Mouse (Mus musculus): ENCODE data around the gene Tnf. TPM values are rescaled to one million over a fixed set of nuclear protein-coding genes. Genes with fewer than 3 reads are reported as not detected.

Gene Tnf
- polyA plus RNA-seq, 1 experiment from 2014 or later: not detected

DNA sequence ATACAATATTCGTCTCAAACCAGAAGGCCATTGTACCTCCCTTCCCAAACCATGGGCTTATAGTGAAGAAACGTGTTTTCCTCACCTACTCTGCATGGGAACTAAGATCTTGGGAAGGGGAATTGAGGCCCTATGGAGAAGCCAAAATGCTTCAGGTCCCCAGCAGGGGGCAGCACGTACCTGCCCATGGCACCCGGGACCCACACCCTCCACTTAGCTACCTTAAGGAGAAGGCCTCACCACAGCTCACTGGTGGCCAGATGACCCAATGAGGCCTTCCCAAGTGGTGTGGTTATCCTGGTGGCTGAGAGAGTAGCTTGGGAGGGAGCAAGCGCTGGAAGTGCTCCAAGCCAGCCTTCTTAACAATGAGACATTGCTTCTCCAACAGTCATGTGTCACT, 23.3 kb downstream of the Tnf start:
- no peaks in the 10 kb centered on the region for H3K27me3 ChIP-seq (replicated peaks)
- peak; percentile 83 for ATAC-seq
- no peak overlapping the region for H3K4me3 ChIP-seq (replicated peaks)
- H3K4me2 ChIP-seq (replicated peaks): no peak overlapping the region
- WGBS: 15% methylated on average over 5 of the region's 5 CpGs
- no peak overlapping the region for H3K27ac ChIP-seq
- H3K4me1 ChIP-seq (replicated peaks): 0 out of 2 replicates have a peak, but pooled peaks cover 2% of the 10 kb centered on the region
- no peaks in the 10 kb centered on the region for H3K36me3 ChIP-seq
- no peaks in the 10 kb centered on the region for H3K9me3 ChIP-seq
- no peak overlapping the region for H3K9ac ChIP-seq

DNA sequence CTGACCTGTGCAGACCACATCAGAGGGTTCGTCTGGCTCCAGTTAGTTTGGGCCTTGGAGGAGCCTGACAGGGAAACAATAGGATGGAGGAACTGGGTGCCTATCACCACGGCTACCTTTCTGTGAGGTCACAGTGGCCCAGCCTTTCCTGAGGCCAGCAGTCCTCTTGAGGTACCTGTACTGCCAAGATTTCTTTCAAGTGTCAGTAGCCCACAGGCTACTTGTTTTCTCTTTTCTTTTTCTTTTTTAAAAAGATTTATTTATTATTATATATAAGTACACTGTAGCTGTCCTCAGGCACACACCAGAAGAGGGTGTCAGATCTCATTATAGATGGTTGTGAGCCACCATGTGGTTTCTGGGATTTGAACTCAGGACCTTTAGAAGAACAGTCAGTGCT, 25.8 kb downstream of the Tnf start, which contains the start of gene Aif1:
TSS of gene Aif1 (minus strand) at position 101 of the 400 bp plus-strand sequence.
- Histone ChIP-seq H3K9me3 (no peaks in the 10 kb centered on the region), H3K4me3 (replicated peaks) (no peak within 1 kb of the TSS), H3K9ac (no peak within 1 kb of the TSS), H3K27me3 (replicated peaks) (no peaks in the 10 kb centered on the region), H3K27ac (no peak within 1 kb of the TSS), H3K4me1 (replicated peaks) (0 out of 2 replicates have a peak, but pooled peaks cover 2% of the 10 kb centered on the region), H3K36me3 (no peaks in the 10 kb centered on the region), H3K4me2 (replicated peaks) (no peak within 1 kb of the TSS)
- ATAC-seq: no peak
- WGBS: 55% methylated on average over 2 of the region's 2 CpGs

DNA sequence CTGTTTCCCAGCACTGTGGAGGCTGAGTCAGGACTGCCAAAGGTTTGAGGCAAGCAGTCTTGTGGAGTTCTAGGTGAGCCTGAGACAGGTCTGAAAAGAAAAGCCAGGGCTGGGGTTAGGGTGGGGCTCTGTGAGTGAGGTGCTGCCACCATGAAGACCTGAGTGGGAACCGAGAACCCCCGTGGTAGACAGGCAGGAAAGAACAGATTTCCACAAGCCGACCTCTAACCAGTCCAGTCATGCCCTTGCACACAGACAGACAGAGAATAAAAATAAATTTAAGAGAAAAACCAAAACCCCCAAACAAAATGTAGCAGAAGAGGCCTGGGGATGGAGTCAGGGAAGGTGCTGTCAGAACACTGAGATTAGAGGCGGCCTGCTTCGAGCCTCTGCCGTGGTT, 26.4 kb downstream of the Tnf start:
- H3K9me3 ChIP-seq: no peaks in the 10 kb centered on the region
- 0 out of 2 replicates have a peak, but pooled peaks cover 2% of the 10 kb centered on the region for H3K4me1 ChIP-seq (replicated peaks)
- H3K9ac ChIP-seq: no peak overlapping the region
- WGBS: 76% methylated on average over 6 of the region's 6 CpGs
- no peak overlapping the region for H3K4me3 ChIP-seq (replicated peaks)
- H3K4me2 ChIP-seq (replicated peaks): no peak overlapping the region
- no peak for ATAC-seq
- no peak overlapping the region for H3K27ac ChIP-seq
- no peaks in the 10 kb centered on the region for H3K36me3 ChIP-seq
- H3K27me3 ChIP-seq (replicated peaks): no peaks in the 10 kb centered on the region

DNA sequence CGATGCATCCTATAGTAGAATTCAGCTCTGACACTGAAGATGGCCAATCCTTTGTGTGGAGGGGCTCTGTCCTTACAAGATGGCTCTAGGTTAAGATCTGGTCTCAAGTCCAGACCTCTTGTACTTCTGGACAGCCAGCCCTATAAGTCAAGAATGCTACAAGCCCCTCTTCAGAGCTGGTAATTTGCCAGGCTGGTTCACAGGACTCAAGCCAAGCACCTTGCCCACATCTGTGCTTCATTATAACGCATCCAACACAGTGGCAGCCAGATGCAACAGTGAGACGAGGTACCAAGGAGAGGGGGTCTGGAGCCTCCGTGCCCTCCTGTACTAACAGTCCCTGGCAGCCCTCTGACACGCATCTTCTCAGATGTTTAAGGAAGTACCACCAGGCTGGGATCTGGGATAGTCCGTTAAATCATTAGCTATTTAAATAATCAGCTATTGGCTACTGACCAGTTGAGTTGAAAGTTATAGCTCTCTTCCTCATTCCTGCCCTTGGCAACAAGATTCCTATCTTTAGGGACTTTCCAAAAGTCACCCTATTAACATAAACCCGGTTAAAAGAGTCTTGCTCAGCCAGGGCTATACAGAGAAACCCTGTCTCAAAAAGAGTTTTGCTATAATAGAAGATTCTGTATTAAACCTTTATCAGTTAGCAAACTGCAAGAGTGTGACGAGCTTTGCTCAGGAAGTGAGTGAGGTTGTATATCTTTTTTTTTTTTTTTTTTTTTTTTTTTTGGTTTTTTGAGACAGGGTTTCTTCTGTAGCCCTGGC, 27.4 kb downstream of the Tnf start:
- H3K9ac ChIP-seq: no peak overlapping the region

DNA sequence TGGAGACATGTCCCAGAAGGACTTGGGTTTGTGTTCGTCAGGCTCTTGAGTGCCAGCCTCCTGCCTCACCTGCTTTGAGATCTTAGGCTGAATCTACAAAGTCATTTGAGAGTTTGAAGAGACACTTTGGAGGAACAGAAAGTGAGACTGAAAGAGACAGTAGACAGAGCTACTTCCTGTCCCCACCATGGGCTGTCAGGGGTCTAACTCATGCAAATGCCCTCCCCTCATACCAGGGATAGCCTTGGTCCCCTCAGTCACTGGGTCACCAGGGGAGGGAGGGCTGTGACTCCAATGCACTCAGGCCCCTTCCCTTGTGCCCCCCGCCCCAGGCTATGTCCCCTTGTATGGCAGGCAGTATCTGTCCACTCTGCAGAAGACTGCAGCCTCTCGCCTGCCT, 28.5 kb downstream of the Tnf start:
- Histone ChIP-seq H3K36me3 (no peaks in the 10 kb centered on the region), H3K4me2 (replicated peaks) (no peak overlapping the region), H3K27ac (no peak overlapping the region), H3K4me3 (replicated peaks) (no peak overlapping the region), H3K9ac (no peak overlapping the region), H3K4me1 (replicated peaks) (0 out of 2 replicates have a peak, but pooled peaks cover 2% of the 10 kb centered on the region), H3K9me3 (no peaks in the 10 kb centered on the region), H3K27me3 (replicated peaks) (no peaks in the 10 kb centered on the region)
- WGBS: 77% methylated on average over 3 of the region's 3 CpGs
- ATAC-seq: no peak

More for the DNA sequence above, 27.4 kb downstream of the Tnf start:
- Histone ChIP-seq H3K9me3 (no peaks in the 10 kb centered on the region), H3K4me2 (replicated peaks) (no peak overlapping the region), H3K36me3 (no peaks in the 10 kb centered on the region), H3K4me1 (replicated peaks) (0 out of 2 replicates have a peak, but pooled peaks cover 2% of the 10 kb centered on the region), H3K4me3 (replicated peaks) (no peak overlapping the region), H3K27me3 (replicated peaks) (no peaks in the 10 kb centered on the region), H3K27ac (no peak overlapping the region)
- ATAC-seq: no peak
- 56% methylated on average over 8 of the region's 8 CpGs for WGBS

DNA sequence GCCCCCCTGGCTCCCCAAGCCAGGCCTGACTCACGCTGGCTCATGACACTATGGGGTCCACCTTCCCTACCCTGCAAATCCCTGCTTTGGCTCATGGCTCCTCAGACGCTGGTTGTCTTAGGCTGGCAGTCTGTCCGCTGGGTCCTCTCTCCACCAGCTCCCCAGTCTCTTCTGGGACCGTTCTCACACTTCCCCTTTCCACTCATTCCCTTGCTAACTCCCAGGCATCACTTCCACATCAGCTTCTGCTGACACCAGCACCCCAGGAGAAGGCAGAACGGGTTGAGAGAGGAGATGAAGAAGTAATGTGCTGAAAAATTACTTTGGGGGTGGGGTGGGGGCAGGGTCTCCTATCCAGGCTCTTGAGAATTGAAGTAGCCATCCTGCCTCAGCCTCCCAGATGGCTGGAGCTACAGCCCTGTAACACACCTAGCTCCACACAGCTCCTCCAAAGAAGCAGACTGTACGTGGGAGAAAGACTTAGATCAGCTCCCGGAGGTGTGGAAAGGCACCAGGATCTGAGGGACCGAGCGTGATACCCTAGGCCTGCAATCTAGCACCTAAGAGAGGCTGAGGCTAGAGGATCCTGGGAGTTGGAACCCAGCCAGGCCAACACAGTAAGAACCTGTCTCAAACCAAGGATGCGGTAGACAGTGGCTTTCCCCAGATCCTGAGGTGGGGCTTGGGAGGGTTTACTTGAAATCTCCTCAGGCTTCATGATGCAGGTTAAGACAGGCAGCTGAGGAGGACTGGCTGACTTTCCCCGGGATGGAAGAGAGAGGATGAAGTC, 29.2 kb downstream of the Tnf start:
- ATAC-seq: no peak
- Histone ChIP-seq H3K27me3 (replicated peaks) (no peaks in the 10 kb centered on the region), H3K36me3 (no peaks in the 10 kb centered on the region), H3K4me2 (replicated peaks) (no peak overlapping the region), H3K9me3 (no peaks in the 10 kb centered on the region), H3K4me1 (replicated peaks) (0 out of 2 replicates have a peak, but pooled peaks cover 2% of the 10 kb centered on the region), H3K9ac (no peak overlapping the region), H3K4me3 (replicated peaks) (no peak overlapping the region), H3K27ac (no peak overlapping the region)
- 67% methylated on average over 11 of the region's 11 CpGs for WGBS

DNA sequence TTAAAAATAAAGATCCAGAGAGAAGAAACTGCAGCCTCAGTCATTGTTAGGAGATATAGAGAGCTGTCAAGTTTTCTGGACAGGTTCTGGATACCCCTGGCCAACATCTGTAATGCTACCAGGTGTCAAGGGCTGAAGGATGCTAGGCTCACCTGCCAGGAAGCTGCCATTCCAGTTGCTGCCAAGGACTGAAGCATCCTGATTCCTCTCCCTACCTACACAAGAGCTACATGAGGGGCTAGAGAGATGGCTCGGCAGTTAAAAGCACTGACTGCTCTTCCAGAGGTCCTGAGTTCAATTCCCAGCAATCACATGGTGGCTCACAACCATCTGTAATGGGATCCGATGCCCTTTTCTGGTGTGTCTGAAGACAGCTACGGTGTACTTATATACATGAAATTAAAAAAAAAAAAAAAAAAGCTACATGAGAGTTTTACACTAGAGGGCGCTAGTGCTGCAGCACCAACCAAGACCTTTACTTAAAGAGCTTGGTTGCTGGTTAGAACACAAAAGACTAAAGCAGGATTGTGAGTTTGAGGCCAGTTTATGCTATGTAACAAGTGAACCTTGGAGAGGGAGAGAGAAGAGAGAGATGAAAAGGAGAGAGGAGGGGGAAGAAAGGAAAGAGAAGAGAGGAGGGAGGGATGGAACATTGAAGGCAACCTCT, 33.1 kb downstream of the Tnf start:
- Histone ChIP-seq H3K4me2 (replicated peaks) (no peak overlapping the region), H3K36me3 (no peaks in the 10 kb centered on the region), H3K27ac (no peak overlapping the region), H3K9ac (no peak overlapping the region), H3K4me3 (replicated peaks) (no peak overlapping the region), H3K9me3 (no peaks in the 10 kb centered on the region), H3K4me1 (replicated peaks) (peaks cover 7% of the 10 kb centered on the region), H3K27me3 (replicated peaks) (no peaks in the 10 kb centered on the region)
- no peak for ATAC-seq
- 25% methylated on average over 4 of the region's 4 CpGs for WGBS

DNA sequence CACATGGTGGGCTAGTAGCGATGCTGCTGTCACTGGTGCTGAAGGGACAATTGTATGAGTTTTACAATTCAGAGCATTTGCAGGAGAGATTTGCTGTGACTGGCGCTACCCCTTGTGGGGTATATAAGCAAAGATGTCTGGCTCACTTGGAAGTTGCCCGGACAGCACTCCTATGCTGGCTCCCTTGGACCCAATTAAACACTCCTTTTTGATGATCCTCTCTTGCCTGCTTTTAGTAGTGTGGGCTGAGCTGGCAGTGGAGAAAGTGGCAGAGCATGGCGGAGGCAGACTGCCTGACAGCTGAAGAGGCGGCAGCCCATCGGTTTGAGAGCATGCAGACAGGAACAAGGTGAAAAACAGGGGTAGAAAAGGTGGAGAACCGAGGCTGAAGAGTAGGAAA, 34.0 kb downstream of the Tnf start:
- whole genome bisulfite sequencing: 89% methylated on average over 7 of the region's 7 CpGs
- H3K4me3 ChIP-seq (replicated peaks): no peak overlapping the region
- H3K9ac ChIP-seq: no peak overlapping the region
- H3K27me3 ChIP-seq (replicated peaks): no peaks in the 10 kb centered on the region
- no peak for ATAC-seq
- no peaks in the 10 kb centered on the region for H3K36me3 ChIP-seq
- H3K4me2 ChIP-seq (replicated peaks): no peak overlapping the region
- H3K27ac ChIP-seq: no peak overlapping the region
- H3K4me1 ChIP-seq (replicated peaks): peaks cover 9% of the 10 kb centered on the region
- H3K9me3 ChIP-seq: no peaks in the 10 kb centered on the region

DNA sequence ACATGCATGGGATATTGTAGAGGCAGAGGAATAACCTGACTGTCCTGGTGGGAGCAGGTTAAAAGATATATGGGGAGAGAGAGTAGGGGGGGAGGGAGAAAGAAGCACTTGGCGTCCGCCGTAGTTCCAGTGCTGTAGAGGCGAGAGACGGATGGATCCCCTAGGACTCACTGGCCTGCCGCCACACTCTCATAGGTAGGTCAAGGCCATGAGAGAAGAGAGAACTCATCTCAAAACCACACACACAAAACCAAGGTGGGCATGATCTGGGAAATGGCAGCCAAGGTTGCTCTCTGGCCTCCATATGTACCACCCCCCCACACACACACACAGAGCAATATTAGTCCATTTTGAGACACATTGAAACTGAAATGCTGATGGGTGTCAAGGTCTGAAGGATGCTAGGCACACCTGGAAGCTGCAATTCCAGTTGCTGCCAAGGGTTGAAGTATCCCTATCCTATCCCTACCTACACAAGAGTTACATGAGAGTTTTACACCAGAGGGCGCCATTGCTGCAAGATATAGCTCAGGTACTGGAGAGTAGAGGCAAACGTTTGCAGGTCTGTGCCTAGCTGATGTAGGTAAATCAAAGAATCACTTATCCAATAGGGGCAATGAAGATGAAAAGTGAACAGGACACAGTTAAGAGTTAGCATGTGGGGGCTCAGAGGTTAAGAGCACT, 35.3 kb downstream of the Tnf start:
- ATAC-seq: no peak
- 64% methylated on average over 8 of the region's 8 CpGs for WGBS
- Histone ChIP-seq H3K27ac (no peak overlapping the region), H3K9me3 (no peaks in the 10 kb centered on the region), H3K9ac (no peak overlapping the region), H3K4me1 (replicated peaks) (peaks cover 18% of the 10 kb centered on the region), H3K36me3 (peaks cover 7% of the 10 kb centered on the region), H3K4me3 (replicated peaks) (no peak overlapping the region; the same call in 1 of the 2 replicates), H3K27me3 (replicated peaks) (no peaks in the 10 kb centered on the region), H3K4me2 (replicated peaks) (peak overlapping the region; percentile 50)

DNA sequence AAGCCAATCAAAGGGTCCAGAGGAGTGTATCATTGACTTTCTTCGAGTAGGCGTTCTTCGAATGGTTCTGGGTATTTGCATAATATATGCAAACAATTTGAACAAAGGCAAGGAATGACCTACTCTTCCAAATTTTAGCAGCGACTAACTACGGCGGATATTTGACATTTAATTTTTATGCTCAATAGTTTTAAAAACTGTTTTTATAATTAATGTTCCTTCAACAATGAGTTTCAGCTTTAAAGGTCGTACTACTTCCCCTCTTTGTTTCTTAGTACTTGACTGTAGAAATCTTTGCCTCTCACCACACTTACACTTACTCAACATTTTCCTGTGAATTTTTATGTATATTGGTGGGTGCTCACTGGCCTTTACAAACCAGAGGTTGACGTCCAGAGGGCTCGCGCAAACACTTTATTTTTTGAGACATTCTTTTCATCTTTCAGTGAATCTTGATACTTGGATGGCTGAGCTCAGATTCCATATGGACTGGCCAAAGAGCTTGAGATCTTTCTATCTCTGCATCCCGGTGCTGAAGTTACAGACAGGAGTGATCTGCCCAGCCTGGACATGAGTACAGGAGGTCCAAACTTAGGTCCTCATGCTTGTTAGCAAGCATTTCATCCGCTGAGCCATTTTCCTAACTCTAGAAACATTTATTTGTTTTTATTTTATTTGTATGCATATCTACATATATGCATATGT, 36.2 kb downstream of the Tnf start:
- peaks cover 15% of the 10 kb centered on the region for H3K36me3 ChIP-seq
- no peak; the same call in 1 of the 2 replicates for ATAC-seq
- WGBS: 16% methylated on average over 12 of the region's 12 CpGs
- no peaks in the 10 kb centered on the region for H3K27me3 ChIP-seq (replicated peaks)
- peaks cover 18% of the 10 kb centered on the region for H3K4me1 ChIP-seq (replicated peaks)
- peak overlapping the region; percentile 3; the same call in 1 of the 2 replicates for H3K9ac ChIP-seq
- H3K9me3 ChIP-seq: no peaks in the 10 kb centered on the region
- peak overlapping the region; percentile 100 for H3K4me3 ChIP-seq (replicated peaks)
- H3K27ac ChIP-seq: peak overlapping the region; percentile 98
- H3K4me2 ChIP-seq (replicated peaks): peak overlapping the region; percentile 50

Data from intestine, embryonic 15.5 days (tissue).